Mouse (Mus musculus) T-cell, adult 2 months (primary cell): ENCODE data around the gene Pigp.
"Not testable (repeated sequence)": the region's sequence is repeated elsewhere in the genome, so short reads cannot be mapped to it uniquely, and the experiment has no call there.

ENCODE experiments used
- DNase-seq: peaks from one replicate; pipeline ENCODE4 v3.0.0; 2022; ENCODE audit warnings: low spot score

Gene Pigp

GRCm38 (mm10) chr16:94358091-94358490 lies 13.6 kb downstream of the Pigp start:
- no peak for DNase-seq

GRCm38 (mm10) chr16:94356776-94357494 lies 14.7 kb downstream of the Pigp start:
- DNase-seq: no peak

- no peak for DNase-seq
These were observed 15.6 kb downstream of the Pigp start for GRCm38 (mm10) chr16:94356046-94356445.

GRCm38 (mm10) chr16:94354450-94354849 lies 17.2 kb downstream of the Pigp start:
- DNase-seq: peak; percentile 80

- DNase-seq: no peak
These were observed 21.4 kb downstream of the Pigp start for GRCm38 (mm10) chr16:94350287-94350677.

- no peak for DNase-seq
These were observed 21.9 kb downstream of the Pigp start for GRCm38 (mm10) chr16:94349588-94350286.

GRCm38 (mm10) chr16:94348779-94349178 lies 22.9 kb downstream of the Pigp start:
- DNase-seq: no peak

- DNase-seq: no peak
These were observed 24.4 kb downstream of the Pigp start for GRCm38 (mm10) chr16:94347080-94347731.

GRCm38 (mm10) chr16:94345733-94346132 lies 25.9 kb downstream of the Pigp start:
- DNase-seq: no peak

GRCm38 (mm10) chr16:94339164-94340160 lies 32.2 kb downstream of the Pigp start:
- not testable (repeated sequence) for DNase-seq

- DNase-seq: no peak
These were observed 36.0 kb downstream of the Pigp start for GRCm38 (mm10) chr16:94335656-94336055.

- peak; percentile 68 for DNase-seq
These were observed 39.8 kb downstream of the Pigp start for GRCm38 (mm10) chr16:94331886-94332252.

- DNase-seq: no peak
These were observed 40.3 kb downstream of the Pigp start for GRCm38 (mm10) chr16:94331233-94331885.

- no peak for DNase-seq
These were observed 41.2 kb downstream of the Pigp start for GRCm38 (mm10) chr16:94330429-94330828.

- DNase-seq: peak; percentile 20
These were observed 42.5 kb downstream of the Pigp start for GRCm38 (mm10) chr16:94328881-94329867.

- peak; percentile 11 for DNase-seq
These were observed 43.6 kb downstream of the Pigp start, which contains the start of gene Ripply3 for GRCm38 (mm10) chr16:94327781-94328711. Gene Ripply3, plus strand, starts transcription at chr16:94328420.

GRCm38 (mm10) chr16:94326008-94326407 lies 45.6 kb downstream of the Pigp start:
- DNase-seq: no peak

GRCm38 (mm10) chr16:94323681-94324080 lies 48.0 kb downstream of the Pigp start:
- DNase-seq: peak; percentile 9

- DNase-seq: no peak
These were observed 51.4 kb downstream of the Pigp start for GRCm38 (mm10) chr16:94320223-94320622.
